Mouse (Mus musculus) cerebellum, adult 2 months (tissue): ENCODE data around the gene Baiap2.

ENCODE experiments used
- CTCF ChIP-seq: fragments of 200-500 bp; IDR thresholded peaks from 2 replicates; pipeline ENCODE4 v1.5.1; 2011; ENCODE audit warnings: low read depth, mild to moderate bottlenecking, control low read depth, low read length, moderate library complexity, borderline replicate concordance; ENCODE audit not compliant: insufficient read depth
- POLR2A ChIP-seq: fragments of 200-500 bp; IDR thresholded peaks from 2 replicates; pipeline ENCODE4 v1.6.1; 2011; ENCODE audit warnings: low read length, control low read depth, borderline replicate concordance; ENCODE audit not compliant: insufficient read depth

- no peak for TF ChIP-seq POLR2A
- TF ChIP-seq CTCF: no peak
Observed at GRCm38 (mm10) chr11:119997351-119997750, 54.8 kb downstream of the Baiap2 start.
